Comparison of ENCODE assay signal across 8 mouse cellular contexts in the genomic region with DNA sequence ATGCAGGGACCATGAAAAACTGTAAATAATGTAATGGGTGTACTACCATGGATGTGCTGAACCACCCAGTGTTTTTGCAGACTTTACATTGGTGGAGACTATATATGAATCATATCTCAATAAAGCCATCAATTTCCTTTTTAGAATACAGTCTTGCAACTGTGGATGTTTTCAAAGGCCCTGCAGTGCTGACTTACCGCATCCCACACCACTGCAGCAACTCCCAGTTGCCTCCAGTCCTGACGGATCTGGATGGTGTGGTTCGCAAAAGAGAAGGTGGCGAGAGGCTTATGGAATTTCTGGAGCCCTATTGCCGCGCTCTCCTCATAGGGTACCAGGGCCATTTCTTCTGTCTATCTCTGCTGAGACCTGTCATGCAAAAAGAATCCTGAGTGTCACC. TPM values are rescaled to one million over a fixed set of nuclear protein-coding genes. Genes with fewer than 3 reads are reported as not detected.
A peak's percentile ranks its signal among the peaks of the same experiment; 100 is the strongest.
DNase-seq lines count a peak whose midpoint lies in the region; ATAC-seq and TF ChIP-seq lines count a peak whose summit lies in the region.

No protein-coding gene starts in this region.

- peak overlapping the region; percentile 69; the same call in 1 of the 2 replicates for H3K9ac ChIP-seq in embryonic facial prominence, embryonic 12.5 days
- H3K9ac ChIP-seq in intestine, embryonic 14.5 days (ENCODE audit: low read length) = peak overlapping the region; percentile 95
- H3K9ac ChIP-seq in neural tube, embryonic 12.5 days = peak overlapping the region; percentile 86

- ATAC-seq in embryonic facial prominence, embryonic 12.5 days (ENCODE audit: insufficient number of reproducible peaks, insufficient read depth, low FRiP score, low TSS enrichment) = no peak
- no peak for ATAC-seq in intestine, embryonic 14.5 days (replicated peaks; ENCODE audit: low FRiP score, low TSS enrichment, low read depth)
- ATAC-seq in neural tube, embryonic 12.5 days (ENCODE audit: low FRiP score, low read depth) = no peak

- peak overlapping the region; percentile 82 for H3K4me3 ChIP-seq in layer of hippocampus, adult 2 months
- H3K4me3 ChIP-seq in embryonic facial prominence, embryonic 12.5 days = peak overlapping the region; percentile 61
- peak overlapping the region; percentile 80 for H3K4me3 ChIP-seq in intestine, embryonic 14.5 days (ENCODE audit: low read depth, low read length)
- peak overlapping the region; percentile 72; the same call in 1 of the 2 replicates for H3K4me3 ChIP-seq in neural tube, embryonic 12.5 days

- DNase-seq in layer of hippocampus, adult 2 months (ENCODE audit: low spot score in 2 of 2) = no peak
- no peak for DNase-seq in layer of hippocampus, postnatal 14 days (ENCODE audit: low spot score in 2 of 2)
- no peak for DNase-seq in intestine, embryonic 14.5 days (ENCODE audit: low spot score)
- DNase-seq in thymus, adult 18-20 months = no peak
- no peak for DNase-seq in testis, postnatal 14 days (ENCODE audit: low spot score)
- no peak for DNase-seq in left cerebral cortex, adult 8-10 months (ENCODE audit: low spot score in 2 of 2)

- H3K9me3 ChIP-seq in embryonic facial prominence, embryonic 12.5 days = no peaks in the 10 kb centered on the region
- no peaks in the 10 kb centered on the region for H3K9me3 ChIP-seq in intestine, embryonic 14.5 days (ENCODE audit: control insufficient read depth, low read length)
- no peaks in the 10 kb centered on the region for H3K9me3 ChIP-seq in neural tube, embryonic 12.5 days

- peak overlapping the region; percentile 68 for H3K4me2 ChIP-seq in embryonic facial prominence, embryonic 12.5 days (replicated peaks)
- peak overlapping the region; percentile 65 for H3K4me2 ChIP-seq in intestine, embryonic 14.5 days (ENCODE audit: low read length)
- H3K4me2 ChIP-seq in neural tube, embryonic 12.5 days (replicated peaks) = peak overlapping the region; percentile 68

- H3K4me1 ChIP-seq in embryonic facial prominence, embryonic 12.5 days = peaks cover 13% of the 10 kb centered on the region; the same call in 1 of the 2 replicates
- peaks cover 16% of the 10 kb centered on the region for H3K4me1 ChIP-seq in intestine, embryonic 14.5 days (replicated peaks; ENCODE audit: control insufficient read depth, insufficient read depth, low read length)
- H3K4me1 ChIP-seq in neural tube, embryonic 12.5 days = peaks cover 8% of the 10 kb centered on the region; the same call in 1 of the 2 replicates

- H3K36me3 ChIP-seq in embryonic facial prominence, embryonic 12.5 days = peaks cover 6% of the 10 kb centered on the region; the same call in 1 of the 2 replicates
- H3K36me3 ChIP-seq in intestine, embryonic 14.5 days (ENCODE audit: control insufficient read depth, insufficient read depth, low read length) = peaks cover 5% of the 10 kb centered on the region; the same call in 1 of the 2 replicates
- peaks cover 3% of the 10 kb centered on the region; the same call in 1 of the 2 replicates for H3K36me3 ChIP-seq in neural tube, embryonic 12.5 days

- H3K27me3 ChIP-seq in embryonic facial prominence, embryonic 12.5 days = no peaks in the 10 kb centered on the region
- H3K27me3 ChIP-seq in intestine, embryonic 14.5 days (replicated peaks; ENCODE audit: control insufficient read depth, insufficient read depth, low read length) = no peaks in the 10 kb centered on the region
- H3K27me3 ChIP-seq in neural tube, embryonic 12.5 days (replicated peaks) = no peaks in the 10 kb centered on the region

- peak overlapping the region; percentile 99 for H3K27ac ChIP-seq in layer of hippocampus, adult 2 months
- H3K27ac ChIP-seq in embryonic facial prominence, embryonic 12.5 days = no peak overlapping the region
- H3K27ac ChIP-seq in intestine, embryonic 14.5 days (ENCODE audit: low read depth) = no peak overlapping the region
- H3K27ac ChIP-seq in neural tube, embryonic 12.5 days = no peak overlapping the region

- no peak for TF ChIP-seq CTCF in layer of hippocampus, adult 2 months (conservative IDR thresholded peaks at IDR 0.05)

- WGBS in embryonic facial prominence, embryonic 12.5 days = 72% methylated on average over 6 of the region's 6 CpGs
- 65% methylated on average over 6 of the region's 6 CpGs for WGBS in intestine, embryonic 14.5 days
- 78% methylated on average over 6 of the region's 6 CpGs for WGBS in neural tube, embryonic 12.5 days

RNA-seq across cellular contexts. Expression of a gene that starts 1.0 kb away (rescaled TPM):
- total RNA-seq in layer of hippocampus, adult 2 months (2021) = 10 to 100 TPM in 1 of 2 experiments, 1 to 10 TPM in 1; 8.0 to 12.2 TPM
- total RNA-seq in layer of hippocampus, postnatal 14 days (2021) = 10 to 100 TPM in 1 of 2 experiments, 1 to 10 TPM in 1; 8.5 to 11.8 TPM
- polyA plus RNA-seq in embryonic facial prominence, embryonic 12.5 days (2016; fragmentation: Nextera tagmentation; extraction: Ambion mirVana) = 21.6 and 23.6 TPM in 2 replicates
- polyA plus RNA-seq in intestine, embryonic 14.5 days (2014; fragmentation: Nextera tagmentation; extraction: Ambion mirVana) = 17.7 and 21.2 TPM in 2 replicates
- 17.1 and 18.5 TPM in 2 replicates for polyA plus RNA-seq in neural tube, embryonic 12.5 days (2016; fragmentation: Nextera tagmentation; extraction: Ambion mirVana)
- 10 to 100 TPM in 3 of 4 experiments, 1 to 10 TPM in 1; 9.6 to 16.5 (median 10.3) TPM for total RNA-seq in left cerebral cortex, adult 8-10 months (2022)
